Mouse (Mus musculus) intestine, embryonic 14.5 days (tissue): ENCODE results near the gene Gm5416. TPM values are rescaled to one million over a fixed set of nuclear protein-coding genes. Genes with fewer than 3 reads are reported as not detected.
"Not testable (repeated sequence)": the region's sequence is repeated elsewhere in the genome, so short reads cannot be mapped to it uniquely, and the experiment has no call there.

ENCODE experiments used
- ATAC-seq: fragments of 200-750 bp; cut with Nextera tagmentation; replicated peaks from 2 replicates; pipeline ENCODE4 v1.8.0; 2017; ENCODE audit warnings: low read depth, moderate number of reproducible peaks, moderate TSS enrichment, moderate library complexity; ENCODE audit not compliant: low FRiP score, low TSS enrichment
- DNase-seq: peaks from one replicate; pipeline ENCODE4 v3.0.0-alpha.2; 2018; ENCODE audit warnings: low spot score
- H3K27ac ChIP-seq: fragments of 300-500 bp; sonication (generic); 2 replicates; pipeline ENCODE4 v1.5.1; 2014; ENCODE audit warnings: low read depth, mild to moderate bottlenecking, control low read depth
- H3K27me3 ChIP-seq: fragments of 300-500 bp; sonication (generic); replicated peaks from 2 replicates; pipeline ENCODE4 v1.6.1; 2014; ENCODE audit warnings: low read length, control low read depth; ENCODE audit not compliant: control insufficient read depth, insufficient read depth
- H3K36me3 ChIP-seq: fragments of 300-500 bp; sonication (generic); 2 replicates; pipeline ENCODE4 v1.6.1; 2014; ENCODE audit warnings: low read length, control low read depth; ENCODE audit not compliant: control insufficient read depth, insufficient read depth
- H3K4me1 ChIP-seq: fragments of 300-500 bp; sonication (generic); replicated peaks from 2 replicates; pipeline ENCODE4 v1.6.1; 2014; ENCODE audit warnings: low read length, control low read depth, mixed read lengths; ENCODE audit not compliant: control insufficient read depth, insufficient read depth
- H3K4me2 ChIP-seq: fragments of 300-500 bp; sonication (generic); 2 replicates; pipeline ENCODE4 v1.6.1; 2014; ENCODE audit warnings: low read length
- H3K4me3 ChIP-seq: fragments of 300-500 bp; sonication (generic); 2 replicates; pipeline ENCODE4 v1.5.1; 2014; ENCODE audit warnings: low read depth, low read length, control low read depth, mixed read lengths
- H3K9ac ChIP-seq: fragments of 300-500 bp; sonication (generic); 2 replicates; pipeline ENCODE4 v1.6.1; 2014; ENCODE audit warnings: mild to moderate bottlenecking, low read length
- H3K9me3 ChIP-seq: fragments of 300-500 bp; sonication (generic); 2 replicates; pipeline ENCODE4 v1.6.1; 2016; ENCODE audit warnings: low read length, control low read depth; ENCODE audit not compliant: control insufficient read depth
- polyA plus RNA-seq: library from polyadenylated mRNA; unstranded; fragments of >200 nt; fragmentation: Nextera tagmentation; extraction: Ambion mirVana; gene quantifications from 2 replicates; pipeline ENCODE4 v1.2.1, GENCODE M21; 2014

The Gm5416 gene
- polyA plus RNA-seq, 1 experiment from 2014 or later = not detected

GRCm38 (mm10) chr16:36260585-36260984 lies 50.4 kb downstream of the Gm5416 start:
- not testable (repeated sequence) for H3K4me3 ChIP-seq, ATAC-seq, H3K4me2 ChIP-seq, H3K4me1 ChIP-seq, H3K9ac ChIP-seq, DNase-seq, H3K9me3 ChIP-seq, H3K36me3 ChIP-seq, H3K27ac ChIP-seq, H3K27me3 ChIP-seq

Other genes with a start within 250 kb of the Gm5416 start
- 44.4 and 48.1 TPM in 2 replicates for gene Kpna1, start 231.7 kb upstream of the Gm5416 start, polyA plus RNA-seq
- 8.5 and 8.7 TPM in 2 replicates for gene Wdr5b, start 169.2 kb upstream of the Gm5416 start, polyA plus RNA-seq
- 424 and 457 TPM in 2 replicates for gene Fam162a, start 138.8 kb upstream of the Gm5416 start, polyA plus RNA-seq
- 92.4 and 93.1 TPM in 2 replicates for gene Ccdc58, start 138.7 kb upstream of the Gm5416 start, polyA plus RNA-seq
- 0.05 TPM in 1 of 2 replicates, not detected in the other for gene Csta1, start 79.2 kb upstream of the Gm5416 start, polyA plus RNA-seq
- gene Stfa2l1, start 53.6 kb upstream of the Gm5416 start, polyA plus RNA-seq = not detected in 2 replicates
- gene Gm5483, start 26.2 kb upstream of the Gm5416 start, polyA plus RNA-seq = 1.6 TPM in 1 of 2 replicates, not detected in the other
- not detected in 2 replicates for gene 2010005H15Rik, start 11.1 kb downstream of the Gm5416 start, polyA plus RNA-seq
- gene Stfa1, start 66.5 kb downstream of the Gm5416 start, polyA plus RNA-seq = 0.70 and 2.6 TPM in 2 replicates
- gene BC117090, start 123.9 kb downstream of the Gm5416 start, polyA plus RNA-seq = not detected in 2 replicates
- gene BC100530, start 157.3 kb downstream of the Gm5416 start, polyA plus RNA-seq = 0.36 and 1.3 TPM in 2 replicates
- not detected in 2 replicates for gene Stfa2, start 198.1 kb downstream of the Gm5416 start, polyA plus RNA-seq
- 0.52 and 0.53 TPM in 2 replicates for gene Stfa3, start 245.0 kb downstream of the Gm5416 start, polyA plus RNA-seq